Mouse (Mus musculus): ENCODE data around the gene Ttll11. TPM values are rescaled to one million over a fixed set of nuclear protein-coding genes. Genes with fewer than 3 reads are reported as not detected.

The Ttll11 gene
- total RNA-seq, 1 experiment from 2014 or later: 0.55 TPM

DNA sequence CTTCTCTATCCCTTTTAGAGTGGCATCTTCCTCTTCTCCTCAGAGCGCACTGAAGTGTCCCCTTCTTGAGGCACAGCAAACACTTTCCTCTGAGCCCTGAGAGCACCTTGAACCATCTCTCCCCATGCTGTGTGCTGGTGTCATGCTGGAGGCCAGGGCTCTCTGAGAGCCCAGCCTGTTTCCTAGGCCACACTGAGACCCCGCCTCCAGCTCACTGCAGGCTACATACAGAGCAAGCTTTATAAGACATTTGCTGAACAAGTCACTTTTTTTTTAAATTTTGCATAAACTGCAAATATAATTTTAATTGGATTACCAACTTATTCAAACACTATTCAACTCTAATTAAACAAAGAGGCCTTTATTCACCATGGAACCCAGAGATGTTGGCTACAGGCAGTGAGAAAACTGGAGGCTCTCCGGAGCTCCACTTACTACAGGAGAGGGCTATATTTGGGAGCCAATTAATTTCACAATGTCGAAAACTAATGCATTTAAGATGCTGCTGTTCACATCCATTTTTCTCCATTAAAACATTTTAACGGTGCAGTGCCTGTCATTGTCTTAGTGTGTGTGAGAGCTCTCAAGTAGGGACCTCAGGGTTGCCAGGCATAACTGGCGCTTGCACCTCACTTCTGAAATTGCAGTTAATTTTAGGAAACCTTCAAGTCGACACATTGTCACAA is 119.9 kb downstream of the Ttll11 start:
- ATAC-seq (replicated peaks; ENCODE audit: low read depth, poor library complexity, severe bottlenecking): no peak

DNA sequence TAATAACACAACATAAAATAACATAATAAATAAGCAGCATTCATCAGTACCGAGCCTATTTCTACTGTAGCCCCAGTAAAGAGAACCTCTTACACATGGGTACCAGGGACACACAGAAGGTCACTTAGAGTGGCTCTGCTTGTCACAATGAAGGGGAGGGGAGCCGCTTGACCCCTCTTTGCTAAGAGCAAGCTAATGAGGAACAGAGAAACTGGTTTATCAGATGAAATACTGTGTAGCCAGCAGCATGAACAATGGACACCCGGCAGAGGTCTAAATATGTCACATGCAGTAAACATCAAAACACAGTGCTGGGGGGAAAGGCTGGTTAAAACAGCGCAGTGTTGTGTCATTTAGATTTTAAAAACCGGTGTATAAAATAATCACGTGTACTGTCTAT is 121.4 kb downstream of the Ttll11 start:
- ATAC-seq (replicated peaks; ENCODE audit: low read depth, poor library complexity, severe bottlenecking): no peak

DNA sequence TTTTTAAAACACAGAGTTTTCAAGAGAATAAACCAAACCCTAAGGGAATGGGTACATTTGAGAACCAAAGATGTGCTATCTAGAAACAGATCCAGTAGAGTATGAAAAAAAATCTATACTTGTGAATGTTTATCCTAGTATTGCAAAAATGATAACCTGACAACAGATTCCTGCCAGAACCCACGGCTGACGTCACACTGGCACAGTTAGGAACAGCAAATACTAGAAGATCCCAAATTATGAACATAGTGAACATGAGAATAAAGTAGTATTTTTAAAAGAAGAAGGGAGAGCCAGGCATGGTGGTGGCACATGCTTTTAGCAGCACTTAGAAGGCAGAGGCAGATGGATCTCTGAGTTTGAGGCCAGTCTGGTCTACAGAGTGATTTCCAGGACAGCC is 122.8 kb downstream of the Ttll11 start:
- no peak for ATAC-seq (replicated peaks; ENCODE audit: low read depth, poor library complexity, severe bottlenecking)

DNA sequence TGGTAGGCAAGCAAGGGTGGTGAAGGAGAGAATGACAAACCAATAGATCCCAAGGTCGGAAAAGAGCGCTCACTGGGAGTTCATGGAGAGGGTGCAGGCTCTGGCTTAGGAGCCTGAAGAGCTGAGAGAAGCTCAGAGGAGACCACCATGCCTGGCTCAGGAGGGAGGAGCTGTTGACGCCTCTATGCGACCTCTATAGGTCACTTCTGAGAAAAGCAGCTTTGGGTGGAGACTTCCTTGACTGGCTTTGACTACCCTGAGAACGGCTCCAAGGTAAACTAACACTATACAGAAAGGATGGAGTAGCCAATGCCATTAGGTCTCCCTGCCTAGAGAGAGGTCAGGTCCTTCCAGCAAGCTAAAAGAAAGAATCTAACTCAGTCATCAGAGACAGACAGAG is 124.8 kb downstream of the Ttll11 start:
- peak; percentile 91 for ATAC-seq (replicated peaks; ENCODE audit: low read depth, poor library complexity, severe bottlenecking)

DNA sequence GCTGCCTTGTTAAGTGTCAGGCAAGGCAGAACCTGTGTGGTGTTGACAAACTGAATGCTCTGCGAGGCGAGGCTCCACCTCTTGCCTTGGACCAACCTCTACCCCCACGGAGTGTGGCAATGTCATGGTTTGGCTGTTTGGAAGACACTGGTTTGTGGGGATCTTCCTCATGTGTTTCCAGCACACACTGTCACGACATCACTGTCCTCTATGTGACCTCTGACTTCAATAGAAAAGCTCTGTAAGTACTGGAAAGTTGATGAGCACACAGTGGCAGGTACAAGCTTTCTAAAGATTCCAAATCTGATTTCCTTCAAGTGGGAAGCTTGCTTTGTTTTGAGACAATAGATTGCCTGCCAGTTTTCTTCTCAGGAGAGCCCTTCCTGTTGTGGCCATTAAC is 126.7 kb downstream of the Ttll11 start:
- ATAC-seq (replicated peaks; ENCODE audit: low read depth, poor library complexity, severe bottlenecking): no peak

DNA sequence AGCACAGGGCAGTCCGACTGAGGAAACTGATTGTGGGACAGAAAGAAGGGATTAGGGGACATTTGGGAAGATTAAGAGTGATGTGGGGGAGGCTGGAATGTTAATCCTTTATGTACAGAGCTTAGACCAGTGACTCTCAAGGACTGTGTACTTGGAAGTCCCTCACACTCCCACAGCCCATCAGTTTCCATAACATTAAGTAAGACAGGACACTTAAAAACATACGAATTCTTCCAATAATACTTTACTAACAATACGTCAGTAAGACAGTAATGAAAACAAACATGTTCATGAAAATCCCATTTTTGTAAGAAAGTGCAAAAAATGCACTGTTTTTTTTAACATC is 127.6 kb downstream of the Ttll11 start:
- no peak for ATAC-seq (replicated peaks; ENCODE audit: low read depth, poor library complexity, severe bottlenecking)

DNA sequence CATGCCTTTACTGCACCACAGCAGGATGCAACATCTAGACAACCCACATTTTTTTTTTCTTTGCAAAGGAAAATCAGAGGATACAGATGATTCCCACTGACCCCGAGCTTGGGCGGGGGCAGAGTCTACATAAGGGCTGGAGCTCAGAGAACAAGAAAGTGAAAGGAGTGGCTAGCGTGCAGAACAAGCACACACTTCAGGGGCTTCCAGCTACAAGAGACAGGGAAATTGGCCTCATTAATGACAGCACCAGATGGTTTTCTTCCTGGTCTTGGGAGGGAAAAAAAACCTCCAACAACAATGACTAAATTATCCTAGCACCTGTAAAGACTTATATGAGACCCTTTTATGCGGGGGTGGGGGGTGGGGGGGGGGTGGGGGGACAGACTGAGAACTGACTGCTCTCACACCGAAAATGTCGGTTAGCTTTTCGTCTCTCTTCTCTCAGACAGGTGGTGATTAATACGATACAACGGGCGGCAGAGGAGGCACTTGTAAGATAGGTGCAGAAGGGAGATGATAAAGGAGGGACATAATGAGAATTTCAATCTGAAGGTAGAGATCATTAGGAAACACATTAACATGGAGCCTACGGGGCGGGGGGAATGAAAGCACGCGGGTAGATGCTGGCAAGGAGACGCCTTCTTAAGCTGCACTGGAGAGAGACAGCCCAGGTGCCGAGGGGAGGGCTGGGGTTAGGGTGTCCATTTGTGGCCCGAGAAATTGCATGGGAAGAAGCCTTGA is 128.1 kb downstream of the Ttll11 start:
- ATAC-seq (replicated peaks; ENCODE audit: low read depth, poor library complexity, severe bottlenecking): no peak

DNA sequence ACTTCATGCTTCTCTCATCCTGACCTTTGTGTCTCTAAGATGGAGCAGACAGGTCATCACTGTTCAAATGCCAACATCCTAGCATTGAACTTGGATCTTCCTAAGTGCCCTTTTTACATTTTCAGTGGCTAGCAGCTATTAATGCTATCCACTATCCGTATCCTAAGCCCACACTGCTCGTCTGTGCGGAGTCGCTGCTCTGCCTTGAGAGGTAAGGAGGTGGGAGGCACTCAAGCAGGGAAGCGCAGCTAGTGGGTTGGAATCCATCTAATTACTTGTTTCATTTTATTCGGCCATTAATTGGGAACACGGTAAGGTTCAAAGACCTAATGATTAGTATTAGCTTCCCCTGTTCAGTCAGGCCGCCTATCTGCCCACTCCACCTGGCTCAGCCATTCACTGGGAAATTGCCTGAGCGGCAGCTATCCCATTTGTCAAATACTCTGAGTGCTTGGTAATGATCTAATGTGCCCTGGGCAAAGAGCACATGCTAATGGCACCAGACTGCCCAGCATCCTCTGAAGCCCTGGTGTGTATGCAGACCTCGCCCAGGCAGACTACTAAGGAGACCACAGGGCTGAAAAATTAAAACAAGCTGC is 130.0 kb downstream of the Ttll11 start:
- no peak for ATAC-seq (replicated peaks; ENCODE audit: low read depth, poor library complexity, severe bottlenecking)

DNA sequence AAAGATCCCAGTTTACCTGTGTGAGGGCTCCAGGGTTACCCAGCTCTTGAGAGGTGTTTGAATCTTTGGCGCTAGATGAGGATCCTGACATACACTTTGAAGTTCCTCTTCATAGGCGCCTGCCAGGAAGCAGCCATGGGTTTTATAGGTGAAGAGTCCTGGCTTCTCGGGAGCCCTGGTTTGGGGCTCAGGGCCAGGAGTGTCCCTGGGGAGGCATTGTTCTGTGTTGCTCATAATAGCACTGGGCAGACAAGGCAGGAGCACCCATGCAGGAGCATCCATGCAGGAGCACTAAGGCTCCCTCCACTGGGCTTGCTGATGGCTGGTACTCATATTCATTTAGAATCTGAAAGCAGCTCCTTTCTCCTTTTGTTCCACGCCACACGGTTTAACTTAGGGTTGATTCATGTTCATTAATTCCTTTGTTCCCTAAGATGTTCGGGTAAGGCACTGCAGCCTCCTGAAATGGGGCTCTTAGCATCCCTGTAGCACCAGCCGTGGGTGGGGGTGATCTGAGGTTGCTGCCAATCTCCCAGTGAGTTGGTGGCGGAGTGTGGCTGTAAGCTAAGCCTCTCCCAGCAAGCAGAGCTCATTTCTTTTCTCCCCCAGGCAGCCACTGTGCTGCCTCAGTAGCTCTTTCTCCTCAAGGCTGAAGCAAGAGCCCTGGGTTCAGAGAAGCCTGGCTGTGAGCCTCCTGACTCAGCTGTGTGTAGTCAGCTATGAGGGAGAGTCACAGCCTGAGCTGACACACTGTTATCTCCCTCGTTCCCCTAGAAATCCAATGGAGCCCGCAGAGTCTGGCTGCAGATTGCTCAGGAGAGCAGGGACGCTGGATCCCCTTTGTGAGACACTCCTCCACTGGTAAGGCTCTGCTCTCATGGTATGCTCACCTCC is 133.9 kb downstream of the Ttll11 start:
- ATAC-seq (replicated peaks; ENCODE audit: low read depth, poor library complexity, severe bottlenecking): no peak

DNA sequence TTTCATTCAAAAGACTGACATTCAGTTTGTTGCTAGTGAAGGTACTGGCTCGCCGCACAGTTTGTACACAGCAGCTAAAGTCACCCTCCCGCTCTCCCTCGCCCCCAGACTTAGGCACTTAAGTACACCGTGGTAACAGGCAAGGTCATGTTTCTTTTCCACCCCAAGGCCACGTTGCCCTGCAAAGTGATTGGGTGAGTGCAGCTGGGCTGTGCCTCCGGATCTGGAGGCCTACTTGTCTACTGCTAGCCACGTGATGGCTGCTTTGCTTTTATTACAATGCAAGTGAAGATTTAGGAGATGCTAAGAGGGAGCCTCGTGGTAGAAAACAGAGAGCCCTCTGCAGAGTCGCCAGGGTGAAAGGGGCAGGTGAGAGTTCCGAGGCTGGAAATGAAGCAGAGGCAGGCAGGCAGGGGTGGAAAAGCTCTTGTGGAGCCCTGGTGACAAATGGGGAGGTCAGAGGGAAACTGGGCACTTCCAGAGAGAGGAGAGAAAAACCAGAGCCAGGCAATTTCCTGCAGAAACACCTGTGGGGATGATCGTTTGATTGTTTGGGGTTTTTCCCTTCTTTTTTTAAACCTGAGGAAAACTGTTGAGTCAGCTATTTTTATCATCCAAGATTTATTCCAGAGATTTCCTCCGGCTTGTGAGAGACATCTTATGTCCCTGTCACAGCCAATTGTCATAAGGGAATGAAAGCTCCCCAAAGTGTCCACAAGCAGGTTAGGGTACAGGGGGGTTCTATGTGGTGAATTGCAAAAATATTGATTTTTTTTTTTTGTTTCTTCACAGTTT is 135.6 kb downstream of the Ttll11 start:
- no peak for ATAC-seq (replicated peaks; ENCODE audit: low read depth, poor library complexity, severe bottlenecking)

DNA sequence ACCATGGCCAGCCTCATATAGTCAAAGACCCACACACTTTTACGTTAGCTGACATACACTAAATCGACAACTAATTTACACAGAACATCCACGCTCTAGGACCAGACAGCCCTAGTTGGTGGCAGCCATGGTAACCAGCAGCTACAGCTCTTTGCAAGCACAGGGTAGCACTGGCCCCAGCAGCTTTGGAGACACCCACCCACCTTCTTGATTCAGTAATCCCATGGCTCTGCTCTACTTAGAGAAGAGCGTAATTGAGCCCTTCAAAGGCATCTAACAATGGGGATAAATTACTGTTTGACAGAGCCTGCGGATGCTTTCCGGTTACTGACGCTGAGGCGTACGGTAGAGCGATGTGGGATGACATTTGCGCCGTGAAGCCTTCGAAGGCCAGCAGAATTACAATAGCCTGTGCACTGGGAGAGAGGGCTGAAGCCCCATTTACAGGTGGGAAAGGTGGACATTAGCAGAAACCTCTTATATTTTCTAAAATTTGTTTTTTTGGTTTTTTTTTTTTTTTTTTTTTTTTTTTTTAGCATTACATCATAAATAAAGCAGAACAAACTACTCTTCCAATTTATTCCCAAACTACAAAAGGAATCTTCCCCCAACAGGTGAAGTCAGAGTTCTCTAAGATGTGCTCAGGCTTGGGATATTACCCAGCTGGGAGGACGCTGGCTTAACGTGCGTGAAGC is 136.8 kb downstream of the Ttll11 start:
- ATAC-seq (replicated peaks; ENCODE audit: low read depth, poor library complexity, severe bottlenecking): no peak

DNA sequence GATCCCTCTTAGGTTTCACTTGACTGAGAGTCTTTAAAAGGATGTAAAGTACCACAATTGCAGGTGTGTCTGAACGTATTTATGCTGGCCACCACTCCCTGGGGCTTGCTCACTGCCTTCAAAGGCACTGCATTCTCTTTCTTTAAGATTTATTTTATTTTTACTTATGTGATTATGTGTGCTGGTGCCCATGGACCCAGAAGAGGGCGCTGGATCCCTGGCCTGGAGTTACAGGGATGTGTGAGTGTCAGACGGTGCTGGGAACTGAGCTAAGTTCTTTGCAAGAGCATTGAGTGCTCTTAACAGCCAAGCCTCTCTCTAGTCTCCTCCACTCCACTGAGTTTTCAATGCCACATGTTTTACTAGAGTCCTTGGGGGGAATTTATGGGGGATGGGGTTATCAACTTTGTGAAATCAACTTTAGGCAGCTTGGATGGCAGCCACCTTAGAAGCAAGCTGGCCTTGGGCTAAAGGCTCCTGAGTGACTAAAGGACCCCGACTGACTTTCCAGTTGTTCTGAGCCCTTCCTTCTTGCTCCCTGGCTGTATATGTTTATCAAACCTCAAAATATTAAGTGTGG is 137.8 kb downstream of the Ttll11 start:
- ATAC-seq (replicated peaks; ENCODE audit: low read depth, poor library complexity, severe bottlenecking): 0 out of 2 replicates have a peak, but pooled peaks have one; percentile 1

DNA sequence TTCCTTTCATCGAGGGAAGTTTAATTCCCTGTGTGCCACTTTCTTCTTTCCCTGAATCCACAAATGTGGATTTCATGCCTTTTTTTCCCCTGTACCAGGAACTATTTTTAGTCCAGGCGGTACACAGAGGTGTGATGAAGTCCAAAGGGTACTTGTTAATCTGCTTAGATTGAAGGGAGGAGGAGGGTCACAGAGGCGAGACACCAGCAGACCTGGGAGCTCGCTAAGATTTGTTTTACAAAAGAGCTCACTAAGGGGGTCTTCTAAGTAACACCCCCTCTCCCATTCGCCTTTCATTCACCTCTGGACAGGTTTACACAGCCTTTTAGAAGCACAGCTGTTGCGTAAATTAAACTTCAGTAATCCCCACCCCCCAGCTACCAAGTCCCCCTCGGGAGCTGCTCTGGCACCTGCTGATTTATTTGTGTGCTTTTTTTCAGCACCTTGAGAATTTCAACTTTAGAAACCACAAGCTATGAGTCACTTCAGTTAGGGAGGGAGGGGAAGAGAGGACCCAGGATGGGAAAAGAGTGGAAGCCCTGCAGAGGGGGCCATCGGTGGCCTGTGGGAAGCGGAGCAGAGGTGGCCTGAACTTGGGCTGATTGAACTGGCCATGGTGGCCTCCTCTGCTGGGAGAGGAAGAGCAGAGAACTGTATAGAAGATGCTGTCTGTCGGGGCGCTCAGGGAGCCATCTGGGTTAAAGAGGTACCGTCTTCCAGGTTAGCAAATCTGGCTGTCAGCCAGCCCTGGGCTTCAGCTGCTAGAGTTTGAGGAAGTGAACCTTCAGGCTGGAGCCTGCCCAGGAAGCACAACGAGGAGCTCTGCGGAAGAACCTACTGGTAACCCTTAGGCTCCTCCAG is 138.5 kb downstream of the Ttll11 start:
- peak; percentile 75 for ATAC-seq (replicated peaks; ENCODE audit: low read depth, poor library complexity, severe bottlenecking)

DNA sequence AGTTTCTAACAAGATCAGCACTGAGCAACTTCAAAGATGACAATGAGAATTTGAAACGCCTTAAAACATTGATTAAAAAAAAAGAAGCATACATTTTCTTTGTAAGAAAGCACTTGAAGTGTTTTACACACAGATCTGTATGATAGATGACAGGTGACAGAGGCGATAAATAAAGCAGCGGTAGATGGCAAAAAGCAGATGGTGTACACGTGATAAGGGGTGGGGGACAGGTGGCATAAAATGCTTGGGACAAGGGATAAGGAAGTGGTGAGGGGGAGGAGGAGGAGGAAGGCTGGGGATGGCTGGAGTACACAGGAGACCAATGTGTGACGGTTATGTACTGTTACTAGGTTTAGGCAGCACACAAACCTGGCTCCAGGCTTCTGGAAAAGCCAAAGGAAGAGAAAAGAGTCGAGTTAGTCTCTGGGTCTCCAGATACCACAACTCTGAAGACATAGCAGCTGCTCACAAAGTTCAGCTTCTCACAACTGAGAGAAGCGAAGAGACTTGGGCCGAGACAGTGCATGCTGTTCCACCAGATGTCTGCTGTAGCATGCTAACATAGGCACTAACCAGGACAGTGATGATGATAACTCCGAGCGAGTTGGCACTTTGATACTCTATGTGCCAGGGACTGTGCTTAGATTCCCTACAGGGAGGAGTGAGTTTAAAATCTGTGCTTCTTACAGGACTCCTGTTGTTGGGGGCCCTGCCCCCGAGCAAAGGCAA is 140.8 kb downstream of the Ttll11 start:
- ATAC-seq (replicated peaks; ENCODE audit: low read depth, poor library complexity, severe bottlenecking): no peak

DNA sequence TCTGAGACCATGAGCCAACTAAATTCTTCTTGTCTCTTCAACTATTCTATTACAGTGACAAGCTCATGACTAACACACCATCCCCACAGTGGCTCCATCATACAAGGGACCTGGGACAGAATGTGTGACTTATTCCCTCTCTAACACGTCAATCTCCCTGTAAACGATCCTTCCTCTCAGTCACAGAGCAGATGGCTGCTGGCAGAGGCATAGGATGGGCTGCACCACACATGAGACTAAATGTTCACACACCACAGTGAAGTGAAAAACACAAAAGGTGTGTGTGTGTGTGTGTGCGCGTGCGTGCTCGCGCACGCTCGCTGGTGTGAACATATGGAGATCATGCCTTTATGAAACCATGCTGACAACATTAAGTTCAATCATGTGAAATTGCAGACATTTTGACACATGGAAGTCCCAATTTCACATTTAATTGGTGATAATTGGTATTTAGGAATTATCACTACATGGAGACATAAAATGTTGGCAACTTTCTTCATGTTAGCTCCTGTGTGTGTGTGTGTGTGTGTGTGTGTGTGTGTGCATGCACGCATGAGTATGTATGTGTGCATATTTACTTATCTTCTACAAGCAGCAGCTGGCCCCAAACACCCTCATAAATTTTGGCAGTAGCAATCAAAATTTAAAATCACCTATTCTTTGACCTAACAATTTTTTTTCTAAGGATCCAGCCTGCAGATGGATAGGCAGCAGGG is 145.4 kb downstream of the Ttll11 start:
- ATAC-seq (replicated peaks; ENCODE audit: low read depth, poor library complexity, severe bottlenecking): no peak

DNA sequence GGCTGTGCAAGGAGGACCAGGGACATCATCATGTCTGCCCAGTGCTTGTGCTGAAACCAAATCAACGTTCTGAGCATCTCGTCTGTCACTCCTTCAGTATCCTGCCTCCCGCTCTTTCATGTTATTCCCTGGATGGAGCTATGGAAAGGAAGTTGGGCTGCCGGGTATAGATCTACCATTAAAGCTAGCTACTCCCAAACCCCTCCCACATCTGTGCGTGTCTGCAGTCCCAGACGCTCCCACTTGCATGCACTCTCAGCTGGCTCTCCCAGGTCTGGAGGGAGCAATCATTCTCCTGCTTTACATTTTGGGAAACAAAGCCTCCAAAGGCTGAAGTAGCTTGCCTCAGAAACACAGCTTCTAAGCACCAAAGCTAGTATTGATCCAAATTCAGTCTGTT is 146.2 kb downstream of the Ttll11 start:
- ATAC-seq (replicated peaks; ENCODE audit: low read depth, poor library complexity, severe bottlenecking): no peak

Data from common myeloid progenitor, adult 5-6 weeks (primary cell).